Mouse (Mus musculus) heart, embryonic 15.5 days (tissue): ENCODE measurements around the gene Rapgef3. TPM values are rescaled to one million over a fixed set of nuclear protein-coding genes. Genes with fewer than 3 reads are reported as not detected.

Source experiments
- ATAC-seq: fragments of 200-750 bp; cut with Nextera tagmentation; replicated peaks from 2 replicates; pipeline ENCODE4 v1.8.0; 2017; ENCODE audit warnings: low read depth, moderate TSS enrichment; ENCODE audit not compliant: insufficient number of reproducible peaks, insufficient read depth, low FRiP score
- H3K27ac ChIP-seq: fragments of 300-500 bp; sonication (generic); 2 replicates; pipeline ENCODE4 v1.5.1; 2015; ENCODE audit warnings: mild to moderate bottlenecking, inconsistent platforms
- H3K27me3 ChIP-seq: fragments of 300-500 bp; sonication (generic); 2 replicates; pipeline ENCODE4 v1.6.1; 2015; ENCODE audit warnings: inconsistent platforms
- H3K36me3 ChIP-seq: fragments of 300-500 bp; sonication (generic); 2 replicates; pipeline ENCODE4 v1.6.1; 2015; ENCODE audit warnings: mild to moderate bottlenecking, inconsistent platforms
- H3K4me1 ChIP-seq: fragments of 300-500 bp; sonication (generic); replicated peaks from 2 replicates; pipeline ENCODE4 v1.6.1; 2015; ENCODE audit warnings: inconsistent platforms
- H3K4me2 ChIP-seq: fragments of 300-500 bp; sonication (generic); 2 replicates; pipeline ENCODE4 v1.6.1; 2015; ENCODE audit warnings: inconsistent platforms, mild to moderate bottlenecking, moderate library complexity
- H3K4me3 ChIP-seq: fragments of 300-500 bp; sonication (generic); 2 replicates; pipeline ENCODE4 v1.5.1; 2015; ENCODE audit warnings: mild to moderate bottlenecking, inconsistent platforms
- H3K9ac ChIP-seq: fragments of 300-500 bp; sonication (generic); 2 replicates; pipeline ENCODE4 v1.6.1; 2015; ENCODE audit warnings: mild to moderate bottlenecking, inconsistent platforms
- H3K9me3 ChIP-seq: fragments of 300-500 bp; sonication (generic); replicated peaks from 2 replicates; pipeline ENCODE4 v1.6.1; 2016; ENCODE audit warnings: inconsistent platforms
- WGBS: fragments of 180-500 bp; shearing (Covaris S2); methylation state at CpG from one replicate; pipeline ENCODE4 v1.1.7; 2015; ENCODE audit warnings: mixed read lengths; 5-methylcytosine and 5-hydroxymethylcytosine counted together
- polyA plus RNA-seq: library from polyadenylated mRNA; unstranded; fragments of >200 nt; fragmentation: Nextera tagmentation; extraction: Ambion mirVana; gene quantifications from 2 replicates; pipeline ENCODE4 v1.2.1, GENCODE M21; 2015

Gene Rapgef3
- polyA plus RNA-seq, 1 experiment from 2014 or later, result 20.0 TPM

DNA sequence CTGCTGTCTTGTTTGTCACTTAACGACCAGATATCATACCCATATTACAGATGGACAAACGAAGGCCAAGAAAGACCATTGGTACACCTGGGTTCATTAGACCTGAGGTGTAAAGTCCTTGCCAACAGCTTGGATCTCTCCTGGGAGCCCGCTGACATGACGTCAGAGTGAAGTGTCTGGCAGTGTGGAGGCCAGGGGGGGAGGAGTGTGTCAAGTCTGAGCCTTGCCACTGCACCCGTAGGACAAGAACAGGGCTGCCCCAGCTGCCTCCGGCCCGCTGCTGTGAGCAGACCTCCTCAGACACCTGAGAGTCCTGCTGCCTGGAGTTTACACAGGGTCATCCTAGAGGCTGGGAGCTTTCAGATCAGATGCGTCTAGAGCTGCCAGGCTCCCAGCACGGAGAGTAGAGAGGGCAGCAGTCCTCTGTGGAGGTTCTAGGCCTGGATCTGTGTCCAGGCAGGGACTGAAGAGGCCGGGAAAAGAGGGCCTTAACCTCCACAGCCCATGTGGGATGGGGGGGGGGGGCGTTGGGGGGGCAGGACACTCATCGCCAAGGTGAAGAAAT is 23.7 kb downstream of the Rapgef3 start:
- no peak for ATAC-seq
- WGBS, result 60% methylated on average over 12 of the region's 12 CpGs
- H3K27ac ChIP-seq, result 0 out of 2 replicates have a peak overlapping the region, but pooled peaks have one; percentile 13

GRCm38 (mm10) chr15:97743210-97743609 is 24.6 kb downstream of the Rapgef3 start:
- Histone ChIP-seq H3K9ac (no peak overlapping the region), H3K9me3 (no peaks in the 10 kb centered on the region), H3K27ac (no peak overlapping the region), H3K27me3 (no peaks in the 10 kb centered on the region), H3K36me3 (peaks cover 4% of the 10 kb centered on the region; the same call in 1 of the 2 replicates), H3K4me2 (no peak overlapping the region), H3K4me1 (peaks cover 49% of the 10 kb centered on the region), H3K4me3 (no peak overlapping the region)
- 89% methylated on average over 5 of the region's 5 CpGs for WGBS
- no peak for ATAC-seq

More for the DNA sequence above, 23.7 kb downstream of the Rapgef3 start:
- peaks cover 4% of the 10 kb centered on the region; the same call in 1 of the 2 replicates for H3K36me3 ChIP-seq
- H3K4me3 ChIP-seq, result no peak overlapping the region
- no peaks in the 10 kb centered on the region for H3K9me3 ChIP-seq
- peaks cover 56% of the 10 kb centered on the region for H3K4me1 ChIP-seq
- H3K4me2 ChIP-seq, result no peak overlapping the region
- H3K27me3 ChIP-seq, result no peaks in the 10 kb centered on the region
- H3K9ac ChIP-seq, result no peak overlapping the region

DNA sequence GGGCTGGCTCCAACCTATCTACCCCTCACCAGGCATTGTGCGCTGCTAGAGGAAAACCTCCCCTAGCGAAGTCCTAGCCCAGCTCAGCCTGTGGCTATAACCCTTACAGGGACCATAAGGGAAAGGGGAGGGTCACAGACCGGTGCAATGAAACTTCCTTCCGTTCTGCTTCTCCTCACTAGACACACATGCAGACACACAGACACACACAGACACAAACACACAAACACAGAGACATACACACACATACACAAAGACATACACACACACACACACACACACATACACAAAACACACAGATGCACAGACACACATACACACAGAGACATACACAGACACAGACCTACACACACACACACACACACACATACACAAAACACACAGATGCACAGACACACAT is 25.2 kb downstream of the Rapgef3 start:
- no peaks in the 10 kb centered on the region for H3K9me3 ChIP-seq
- H3K4me1 ChIP-seq, result peaks cover 43% of the 10 kb centered on the region
- H3K4me3 ChIP-seq, result no peak overlapping the region
- peak overlapping the region; percentile 54 for H3K27ac ChIP-seq
- no peaks in the 10 kb centered on the region for H3K27me3 ChIP-seq
- no peak for ATAC-seq
- H3K9ac ChIP-seq, result no peak overlapping the region
- H3K36me3 ChIP-seq, result peaks cover 4% of the 10 kb centered on the region; the same call in 1 of the 2 replicates
- no peak overlapping the region for H3K4me2 ChIP-seq
- WGBS, result 50% methylated on average over 4 of the region's 4 CpGs

- Histone ChIP-seq H3K27me3 (no peaks in the 10 kb centered on the region), H3K4me3 (no peak overlapping the region), H3K9me3 (no peaks in the 10 kb centered on the region), H3K4me2 (no peak overlapping the region), H3K9ac (no peak overlapping the region), H3K27ac (peak overlapping the region; percentile 54), H3K4me1 (peaks cover 39% of the 10 kb centered on the region), H3K36me3 (peaks cover 2% of the 10 kb centered on the region; the same call in 1 of the 2 replicates)
- no peak for ATAC-seq
- 26% methylated on average over 7 of the region's 7 CpGs for WGBS
Measured at GRCm38 (mm10) chr15:97742074-97742473, 25.7 kb downstream of the Rapgef3 start.

DNA sequence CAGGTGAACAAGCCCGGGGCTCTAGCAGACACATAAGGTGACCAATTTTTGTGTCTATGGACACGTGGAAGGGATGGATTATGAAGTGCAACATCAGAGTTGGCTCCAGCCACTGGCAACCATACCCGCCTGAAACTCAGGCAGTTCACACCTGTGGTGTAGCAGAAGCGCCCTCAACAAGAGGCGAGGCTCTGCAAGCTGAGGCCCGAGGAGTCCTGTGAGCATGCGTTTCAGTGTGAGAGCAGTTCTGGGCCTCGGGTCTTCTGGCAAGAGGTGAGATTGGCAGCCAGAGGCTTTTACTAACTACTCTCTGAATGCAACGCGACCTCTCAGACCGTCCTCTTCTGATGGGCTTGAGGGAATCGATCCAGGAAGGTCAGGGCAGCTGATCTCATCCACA is 26.1 kb downstream of the Rapgef3 start:
- no peak overlapping the region for H3K4me3 ChIP-seq
- no peaks in the 10 kb centered on the region for H3K9me3 ChIP-seq
- no peaks in the 10 kb centered on the region for H3K27me3 ChIP-seq
- ATAC-seq, result no peak
- peak overlapping the region; percentile 54 for H3K27ac ChIP-seq
- peaks cover 36% of the 10 kb centered on the region for H3K4me1 ChIP-seq
- H3K36me3 ChIP-seq, result no peaks in the 10 kb centered on the region; the same call in 1 of the 2 replicates
- H3K4me2 ChIP-seq, result no peak overlapping the region
- WGBS, result 70% methylated on average over 12 of the region's 12 CpGs
- no peak overlapping the region for H3K9ac ChIP-seq

- no peaks in the 10 kb centered on the region for H3K36me3 ChIP-seq
- peaks cover 29% of the 10 kb centered on the region for H3K4me1 ChIP-seq
- no peak overlapping the region for H3K9ac ChIP-seq
- no peak overlapping the region for H3K27ac ChIP-seq
- H3K9me3 ChIP-seq, result no peaks in the 10 kb centered on the region
- 88% methylated on average over 9 of the region's 9 CpGs for WGBS
- no peak overlapping the region for H3K4me2 ChIP-seq
- H3K27me3 ChIP-seq, result no peaks in the 10 kb centered on the region
- H3K4me3 ChIP-seq, result no peak overlapping the region
- ATAC-seq, result no peak
Measured at GRCm38 (mm10) chr15:97740283-97740732, 27.5 kb downstream of the Rapgef3 start.

DNA sequence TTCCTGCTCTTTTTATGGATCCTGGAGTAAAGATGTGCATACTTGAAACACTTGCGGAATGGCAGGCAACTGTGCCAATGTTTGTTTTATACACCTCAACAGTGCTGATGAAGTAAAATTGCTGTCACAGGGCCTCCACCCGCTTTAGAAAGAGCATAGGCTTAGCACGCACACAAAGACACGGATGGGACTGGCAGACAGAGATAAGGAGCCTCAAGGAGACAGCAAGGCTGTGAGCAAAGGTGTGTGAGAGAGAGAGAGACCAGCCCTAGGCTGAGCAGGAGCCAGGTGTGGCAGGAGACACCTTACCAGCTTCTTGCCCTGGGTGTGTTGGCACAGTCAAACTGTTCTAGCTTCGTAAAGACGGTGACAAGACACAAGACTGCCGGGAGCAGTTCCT is 28.8 kb downstream of the Rapgef3 start:
- H3K9me3 ChIP-seq, result no peaks in the 10 kb centered on the region
- no peak overlapping the region for H3K4me2 ChIP-seq
- H3K27me3 ChIP-seq, result no peaks in the 10 kb centered on the region
- WGBS, result 77% methylated on average over 7 of the region's 7 CpGs
- no peak overlapping the region for H3K9ac ChIP-seq
- no peak overlapping the region for H3K27ac ChIP-seq
- no peaks in the 10 kb centered on the region for H3K36me3 ChIP-seq
- H3K4me3 ChIP-seq, result no peak overlapping the region
- ATAC-seq, result no peak
- peaks cover 18% of the 10 kb centered on the region for H3K4me1 ChIP-seq

- 91% methylated on average over 11 of the region's 11 CpGs for WGBS
- no peak overlapping the region for H3K4me2 ChIP-seq
Measured at GRCm38 (mm10) chr15:97731988-97732387, 35.8 kb downstream of the Rapgef3 start.

GRCm38 (mm10) chr15:97731111-97731510 is 36.7 kb downstream of the Rapgef3 start, which contains the start of gene Endou:
TSS of gene Endou (minus strand) at chr15:97731339.
- ATAC-seq, result no peak

More at GRCm38 (mm10) chr15:97731988-97732387, 35.8 kb downstream of the Rapgef3 start:
- no peak overlapping the region for H3K4me3 ChIP-seq
- no peak overlapping the region for H3K27ac ChIP-seq
- no peak for ATAC-seq
- H3K27me3 ChIP-seq, result no peaks in the 10 kb centered on the region
- peaks cover 6% of the 10 kb centered on the region; the same call in 1 of the 2 replicates for H3K4me1 ChIP-seq
- H3K9ac ChIP-seq, result no peak overlapping the region
- no peaks in the 10 kb centered on the region for H3K36me3 ChIP-seq
- H3K9me3 ChIP-seq, result no peaks in the 10 kb centered on the region; the same call in 1 of the 2 replicates

DNA sequence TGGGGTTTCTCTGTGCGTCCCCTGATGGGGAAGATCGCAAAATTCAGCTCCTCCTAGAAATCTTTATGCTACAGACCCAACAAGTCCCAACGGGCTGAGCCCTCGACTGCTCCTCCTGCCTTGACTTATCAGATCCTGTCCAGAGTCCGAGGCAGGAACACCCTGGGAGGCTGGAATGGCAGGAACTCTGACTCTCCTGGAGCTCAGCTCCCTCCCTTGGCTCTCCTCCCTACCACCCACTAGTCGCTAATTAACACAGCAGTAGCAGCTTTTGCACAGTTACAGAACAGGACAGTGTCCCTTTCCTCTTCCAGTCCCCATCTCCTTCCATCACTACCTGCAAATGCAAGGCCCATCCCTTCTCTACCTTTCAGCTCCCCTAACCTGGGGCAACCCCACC is 37.4 kb downstream of the Rapgef3 start:
- Histone ChIP-seq H3K9me3 (no peaks in the 10 kb centered on the region; the same call in 1 of the 2 replicates), H3K4me2 (no peak overlapping the region), H3K4me3 (no peak overlapping the region), H3K27me3 (no peaks in the 10 kb centered on the region), H3K9ac (no peak overlapping the region), H3K4me1 (peaks cover 6% of the 10 kb centered on the region; the same call in 1 of the 2 replicates), H3K36me3 (no peaks in the 10 kb centered on the region), H3K27ac (no peak overlapping the region)
- WGBS, result 40% methylated on average over 6 of the region's 6 CpGs
- no peak for ATAC-seq

More at GRCm38 (mm10) chr15:97731111-97731510, 36.7 kb downstream of the Rapgef3 start, which contains the start of gene Endou:
- WGBS, result 85% methylated on average over 8 of the region's 8 CpGs
- Histone ChIP-seq H3K4me3 (no peak within 1 kb of the TSS), H3K27me3 (no peaks in the 10 kb centered on the region), H3K9me3 (no peaks in the 10 kb centered on the region; the same call in 1 of the 2 replicates), H3K9ac (no peak within 1 kb of the TSS), H3K36me3 (no peaks in the 10 kb centered on the region), H3K4me1 (peaks cover 6% of the 10 kb centered on the region; the same call in 1 of the 2 replicates), H3K4me2 (no peak within 1 kb of the TSS), H3K27ac (no peak within 1 kb of the TSS)

GRCm38 (mm10) chr15:97728804-97729203 is 39.0 kb downstream of the Rapgef3 start:
- no peak for ATAC-seq
- 0 out of 2 replicates have a peak overlapping the region, but pooled peaks have one; percentile 1 for H3K27ac ChIP-seq

More at GRCm38 (mm10) chr15:97728804-97729203, 39.0 kb downstream of the Rapgef3 start:
- Histone ChIP-seq H3K9me3 (no peaks in the 10 kb centered on the region; the same call in 1 of the 2 replicates), H3K4me1 (peaks cover 6% of the 10 kb centered on the region; the same call in 1 of the 2 replicates), H3K4me2 (no peak overlapping the region), H3K4me3 (no peak overlapping the region), H3K36me3 (no peaks in the 10 kb centered on the region), H3K27me3 (no peaks in the 10 kb centered on the region), H3K9ac (no peak overlapping the region)
- WGBS, result 58% methylated on average over 7 of the region's 7 CpGs
